Mouse (Mus musculus): Measurements from ENCODE around the gene Dcaf12l2. TPM values are rescaled to one million over a fixed set of nuclear protein-coding genes. Genes with fewer than 3 reads are reported as not detected.
A peak's percentile ranks its signal among the peaks of the same experiment; 100 is the strongest.

Dcaf12l2 gene
- polyA plus RNA-seq (2015; fragmentation: Nextera tagmentation; extraction: Ambion mirVana): 0.20 and 0.25 TPM in 2 replicates

DNA sequence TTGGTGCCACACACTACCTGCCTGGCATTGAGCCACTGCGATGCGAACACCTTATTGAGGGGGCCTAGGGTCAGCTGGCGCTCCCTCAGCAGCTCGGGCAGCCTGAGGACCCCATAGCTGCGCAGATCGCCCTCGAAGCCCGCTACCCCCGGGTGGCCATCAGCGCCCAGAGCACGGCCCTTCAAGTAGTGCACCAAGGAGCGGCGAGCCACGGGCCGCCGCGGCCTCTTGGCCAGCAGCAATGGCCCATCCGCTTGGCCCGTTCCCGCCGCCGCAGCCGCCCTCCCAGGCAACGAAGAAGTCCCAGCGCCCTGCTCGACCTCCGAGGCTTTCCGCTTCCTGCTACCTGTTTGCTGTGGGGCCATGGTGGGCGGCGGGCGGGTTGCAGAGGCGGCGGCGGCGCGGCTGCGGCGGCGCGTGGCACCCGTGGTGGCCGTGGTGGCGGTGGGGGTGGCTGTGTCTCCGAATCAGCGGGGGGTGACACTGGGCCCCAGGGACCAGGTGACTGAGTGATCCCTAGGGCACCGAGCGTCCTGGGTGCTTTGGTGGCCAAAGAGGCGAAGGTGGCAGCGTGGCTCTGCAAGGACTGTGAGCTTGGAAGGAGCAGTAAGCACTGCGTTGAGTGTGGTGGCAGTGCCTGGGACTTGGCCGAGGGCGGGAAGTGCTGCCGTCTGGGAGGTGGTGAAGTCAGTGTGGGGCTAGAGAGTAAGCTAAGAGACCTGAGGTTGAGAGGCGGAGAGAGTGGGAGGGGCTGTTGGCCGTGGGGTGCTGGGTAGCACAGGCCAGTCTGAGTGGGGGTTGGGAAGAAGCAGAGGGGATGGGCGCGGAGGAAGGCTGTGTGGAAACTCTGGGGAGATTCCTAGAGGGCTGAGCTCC, at the start of gene Dcaf12l2:
Gene Dcaf12l2, minus strand, starts transcription at position 697 of the 876 bp plus-strand sequence.
- no peaks in the 10 kb centered on the region for H3K4me1 ChIP-seq (replicated peaks)
- ATAC-seq (ENCODE audit: low read depth): no peak
- H3K4me3 ChIP-seq (replicated peaks): peak within 1 kb of the TSS; percentile 37
- H3K4me2 ChIP-seq: peak within 1 kb of the TSS; percentile 47
- no peaks in the 10 kb centered on the region for H3K27me3 ChIP-seq
- no peak within 1 kb of the TSS for H3K9ac ChIP-seq
- H3K9me3 ChIP-seq (replicated peaks): no peaks in the 10 kb centered on the region
- 20% methylated on average over 50 of the region's 57 CpGs for WGBS (ENCODE audit: insufficient replicate concordance)
- no peak within 1 kb of the TSS for H3K27ac ChIP-seq
- no peak for DNase-seq
- no peaks in the 10 kb centered on the region for H3K36me3 ChIP-seq

DNA sequence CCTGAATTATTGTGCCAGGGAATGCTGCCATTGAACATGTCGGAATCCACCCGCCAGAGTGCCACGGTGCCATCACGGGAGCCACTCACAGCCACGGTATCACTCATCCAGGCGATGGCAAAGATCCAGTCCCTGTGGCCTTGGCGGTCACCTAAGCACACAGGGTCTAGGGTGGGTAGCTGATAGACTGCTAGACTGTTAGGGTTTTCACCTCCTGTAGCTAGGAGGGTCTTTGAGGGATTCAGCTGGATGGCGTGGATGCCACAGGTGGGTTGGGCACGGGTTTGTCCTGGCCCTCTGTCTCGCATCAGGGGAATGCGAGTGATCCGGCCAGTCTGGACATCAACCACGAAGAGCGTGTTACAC, 879 bp downstream of the Dcaf12l2 start:
- H3K4me3 ChIP-seq (replicated peaks): no peak overlapping the region
- DNase-seq: no peak
- H3K4me1 ChIP-seq (replicated peaks): no peaks in the 10 kb centered on the region
- ATAC-seq (ENCODE audit: low read depth): no peak
- H3K27ac ChIP-seq: no peak overlapping the region
- H3K36me3 ChIP-seq: no peaks in the 10 kb centered on the region
- no peak overlapping the region for H3K9ac ChIP-seq
- H3K27me3 ChIP-seq: no peaks in the 10 kb centered on the region
- WGBS (ENCODE audit: insufficient replicate concordance): 64% methylated on average over 14 of the region's 14 CpGs
- H3K9me3 ChIP-seq (replicated peaks): no peaks in the 10 kb centered on the region
- H3K4me2 ChIP-seq: peak overlapping the region; percentile 47
